Mouse (Mus musculus): ENCODE data around the gene Gng8. TPM values are rescaled to one million over a fixed set of nuclear protein-coding genes. Genes with fewer than 3 reads are reported as not detected.

The Gng8 gene
- 12.9 and 13.0 TPM in 2 replicates for polyA plus RNA-seq (2015; fragmentation: Nextera tagmentation; extraction: Ambion mirVana)

- Histone ChIP-seq H3K27ac (ENCODE audit: low read length) (peak within 1 kb of the TSS; percentile 96), H3K27me3 (ENCODE audit: control insufficient read depth, insufficient read depth, low read depth, low read length) (peaks cover 22% of the 10 kb centered on the region), H3K36me3 (ENCODE audit: control insufficient read depth, insufficient read depth, low read length) (no peaks in the 10 kb centered on the region), H3K4me1 (replicated peaks; ENCODE audit: control insufficient read depth, insufficient read depth, low read length) (peaks cover 33% of the 10 kb centered on the region), H3K9me3 (ENCODE audit: control insufficient read depth, low read length) (no peaks in the 10 kb centered on the region), H3K4me3 (ENCODE audit: low read length) (peak within 1 kb of the TSS; percentile 49), H3K4me2 (ENCODE audit: low read depth, low read length) (peak within 1 kb of the TSS; percentile 74), H3K9ac (ENCODE audit: low read length) (peak within 1 kb of the TSS; percentile 61)
- under 1% methylated on average over 30 of the region's 30 CpGs for WGBS
- ATAC-seq (ENCODE audit: low read depth) = peak; percentile 86
Observed at GRCm38 (mm10) chr7:16891641-16892351, at the start of gene Gng8. Gene Gng8 (plus strand): TSS chr7:16891786.

DNA sequence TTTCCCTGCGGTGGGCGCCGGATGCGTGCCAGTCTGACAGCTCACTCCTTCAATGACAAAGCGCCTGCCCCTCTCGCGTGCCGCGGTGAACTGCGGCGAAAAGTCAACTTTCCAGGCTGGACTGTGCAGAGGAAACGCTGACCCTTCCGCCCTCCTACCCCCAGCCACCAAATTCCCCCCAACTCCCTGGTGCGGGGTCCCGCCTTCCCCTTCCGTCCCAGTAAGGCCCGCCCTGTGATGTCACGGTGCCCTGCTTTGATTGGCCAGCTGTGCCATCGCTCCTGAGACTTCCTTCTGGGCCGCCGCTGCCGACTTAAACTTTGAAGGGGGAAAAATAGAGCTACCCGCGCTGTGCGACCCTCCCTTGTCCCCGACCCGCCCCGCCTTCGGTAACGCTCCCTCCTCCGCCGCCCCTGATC, 48.9 kb upstream of the Gng8 start, which contains the start of gene Prkd2:
TSS of gene Prkd2 (plus strand) at position 258 of the 419 bp plus-strand sequence.
- peak within 1 kb of the TSS; percentile 77 for H3K4me3 ChIP-seq (ENCODE audit: low read length)
- H3K4me2 ChIP-seq (ENCODE audit: low read depth, low read length) = peak within 1 kb of the TSS; percentile 100
- peaks cover 23% of the 10 kb centered on the region for H3K36me3 ChIP-seq (ENCODE audit: control insufficient read depth, insufficient read depth, low read length)
- under 1% methylated on average over 32 of the region's 32 CpGs for WGBS
- no peaks in the 10 kb centered on the region for H3K27me3 ChIP-seq (ENCODE audit: control insufficient read depth, insufficient read depth, low read depth, low read length)
- ATAC-seq (ENCODE audit: low read depth) = peak; percentile 91
- no peaks in the 10 kb centered on the region for H3K9me3 ChIP-seq (ENCODE audit: control insufficient read depth, low read length)
- peak within 1 kb of the TSS; percentile 94 for H3K9ac ChIP-seq (ENCODE audit: low read length)
- H3K27ac ChIP-seq (ENCODE audit: low read length) = peak within 1 kb of the TSS; percentile 94
- peaks cover 33% of the 10 kb centered on the region for H3K4me1 ChIP-seq (replicated peaks; ENCODE audit: control insufficient read depth, insufficient read depth, low read length)

DNA sequence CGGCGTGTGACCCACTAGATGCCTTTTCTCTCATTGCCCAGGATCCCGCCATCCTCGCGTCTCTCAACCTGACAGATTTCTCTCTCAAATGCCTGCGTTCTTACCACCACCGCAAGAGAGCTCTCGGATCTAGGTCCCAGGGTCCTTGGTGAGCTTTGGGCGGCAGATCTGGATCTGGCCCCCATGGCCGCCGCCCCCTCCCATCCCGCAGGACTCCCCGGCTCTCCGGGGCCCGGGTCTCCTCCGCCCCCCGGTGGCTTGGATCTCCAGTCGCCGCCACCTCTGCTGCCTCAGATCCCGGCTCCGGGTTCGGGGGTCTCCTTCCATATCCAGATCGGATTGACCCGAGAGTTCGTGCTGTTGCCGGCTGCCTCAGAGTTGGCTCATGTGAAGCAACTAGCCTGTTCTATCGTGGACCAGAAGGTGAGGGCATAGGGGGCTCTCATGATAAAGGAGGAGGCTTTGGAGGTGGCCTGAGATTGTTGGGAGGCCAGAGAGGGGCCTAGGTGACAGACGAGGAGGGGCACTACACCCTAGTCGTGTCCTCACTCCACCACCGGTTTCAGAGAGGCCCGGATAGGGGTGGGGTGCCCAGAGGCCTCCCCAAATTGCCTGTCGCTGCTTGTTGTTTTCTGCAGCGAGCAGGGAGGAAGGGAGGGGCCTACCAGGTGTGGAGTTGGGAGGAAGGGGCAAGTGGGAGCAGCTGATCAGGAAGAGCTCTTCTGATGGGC, 48.0 kb upstream of the Gng8 start:
- peak overlapping the region; percentile 94 for H3K27ac ChIP-seq (ENCODE audit: low read length)
- ATAC-seq (ENCODE audit: low read depth) = no peak
- 1% methylated on average over 33 of the region's 33 CpGs for WGBS
- H3K4me1 ChIP-seq (replicated peaks; ENCODE audit: control insufficient read depth, insufficient read depth, low read length) = peaks cover 33% of the 10 kb centered on the region
- peak overlapping the region; percentile 77 for H3K4me3 ChIP-seq (ENCODE audit: low read length)
- no peaks in the 10 kb centered on the region for H3K9me3 ChIP-seq (ENCODE audit: control insufficient read depth, low read length)
- no peaks in the 10 kb centered on the region for H3K27me3 ChIP-seq (ENCODE audit: control insufficient read depth, insufficient read depth, low read depth, low read length)
- H3K36me3 ChIP-seq (ENCODE audit: control insufficient read depth, insufficient read depth, low read length) = peaks cover 18% of the 10 kb centered on the region
- H3K9ac ChIP-seq (ENCODE audit: low read length) = peak overlapping the region; percentile 94
- peak overlapping the region; percentile 100 for H3K4me2 ChIP-seq (ENCODE audit: low read depth, low read length)

DNA sequence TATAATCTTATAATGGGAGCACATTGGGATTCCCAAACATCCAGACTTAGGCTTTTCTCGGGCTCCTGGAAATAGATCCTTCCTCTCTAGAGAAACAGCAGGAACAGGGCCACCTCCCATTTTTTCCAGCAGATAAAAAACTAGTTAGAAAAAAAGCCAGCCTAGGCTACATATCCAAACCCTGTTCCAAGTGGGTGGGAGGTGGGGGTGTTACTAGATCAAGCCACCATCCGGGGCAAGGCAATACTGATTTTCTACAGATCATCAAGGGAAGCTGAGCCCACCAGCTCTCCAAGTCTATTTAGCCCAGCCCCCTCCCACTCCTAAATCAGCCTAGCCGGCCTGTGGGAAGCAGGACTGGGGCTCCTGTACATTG, 46.9 kb upstream of the Gng8 start:
- H3K4me2 ChIP-seq (ENCODE audit: low read depth, low read length) = peak overlapping the region; percentile 100
- peak overlapping the region; percentile 94 for H3K27ac ChIP-seq (ENCODE audit: low read length)
- H3K4me1 ChIP-seq (replicated peaks; ENCODE audit: control insufficient read depth, insufficient read depth, low read length) = peaks cover 33% of the 10 kb centered on the region
- H3K27me3 ChIP-seq (ENCODE audit: control insufficient read depth, insufficient read depth, low read depth, low read length) = no peaks in the 10 kb centered on the region
- peak overlapping the region; percentile 94 for H3K9ac ChIP-seq (ENCODE audit: low read length)
- no peak for ATAC-seq (ENCODE audit: low read depth)
- no peaks in the 10 kb centered on the region for H3K9me3 ChIP-seq (ENCODE audit: control insufficient read depth, low read length)
- H3K36me3 ChIP-seq (ENCODE audit: control insufficient read depth, insufficient read depth, low read length) = peaks cover 20% of the 10 kb centered on the region
- H3K4me3 ChIP-seq (ENCODE audit: low read length) = peak overlapping the region; percentile 77
- 42% methylated on average over 3 of the region's 3 CpGs for WGBS

DNA sequence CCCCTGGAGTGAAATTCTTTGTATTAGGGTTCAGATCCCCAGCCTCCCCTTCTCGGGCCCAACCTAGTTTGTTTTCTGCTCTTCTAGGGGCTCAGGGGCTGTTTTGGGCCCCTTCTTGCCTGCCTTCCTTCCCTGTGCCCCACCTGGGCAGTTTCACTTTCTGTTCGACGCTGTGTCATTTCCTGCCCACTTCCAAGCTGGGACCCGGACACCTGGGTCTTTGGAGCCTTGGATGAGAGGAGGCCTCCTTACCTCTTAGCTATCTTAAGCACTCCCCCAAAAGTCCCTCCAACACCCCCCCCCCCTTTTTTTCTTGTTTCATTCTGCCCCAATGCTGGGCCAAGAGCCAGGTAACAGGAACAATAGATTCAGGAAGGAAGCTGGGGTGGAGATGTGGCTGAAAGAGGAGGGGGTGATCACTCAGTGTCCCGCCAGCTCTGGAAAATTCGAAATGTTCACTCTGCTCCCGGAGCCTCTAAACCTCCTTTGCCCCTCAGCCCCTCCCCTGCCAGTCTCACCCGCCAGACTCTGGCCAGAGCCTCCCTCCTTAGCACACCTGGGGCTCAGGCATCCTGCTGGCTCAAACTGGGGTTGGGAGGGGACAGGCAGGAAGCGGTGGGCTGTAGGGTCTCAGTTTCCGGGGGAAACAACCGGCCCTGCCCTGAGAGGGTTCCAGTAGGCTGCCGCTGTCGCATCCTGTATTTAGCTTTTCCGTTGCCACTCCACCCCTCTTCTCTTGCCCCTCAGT, 46.3 kb upstream of the Gng8 start:
- no peaks in the 10 kb centered on the region for H3K27me3 ChIP-seq (ENCODE audit: control insufficient read depth, insufficient read depth, low read depth, low read length)
- H3K4me1 ChIP-seq (replicated peaks; ENCODE audit: control insufficient read depth, insufficient read depth, low read length) = peaks cover 33% of the 10 kb centered on the region
- no peaks in the 10 kb centered on the region for H3K9me3 ChIP-seq (ENCODE audit: control insufficient read depth, low read length)
- H3K27ac ChIP-seq (ENCODE audit: low read length) = peak overlapping the region; percentile 94
- ATAC-seq (ENCODE audit: low read depth) = peak; percentile 37
- H3K9ac ChIP-seq (ENCODE audit: low read length) = peak overlapping the region; percentile 94
- WGBS = 21% methylated on average over 14 of the region's 14 CpGs
- H3K4me2 ChIP-seq (ENCODE audit: low read depth, low read length) = peak overlapping the region; percentile 100
- peaks cover 23% of the 10 kb centered on the region for H3K36me3 ChIP-seq (ENCODE audit: control insufficient read depth, insufficient read depth, low read length)
- peak overlapping the region; percentile 77 for H3K4me3 ChIP-seq (ENCODE audit: low read length)

DNA sequence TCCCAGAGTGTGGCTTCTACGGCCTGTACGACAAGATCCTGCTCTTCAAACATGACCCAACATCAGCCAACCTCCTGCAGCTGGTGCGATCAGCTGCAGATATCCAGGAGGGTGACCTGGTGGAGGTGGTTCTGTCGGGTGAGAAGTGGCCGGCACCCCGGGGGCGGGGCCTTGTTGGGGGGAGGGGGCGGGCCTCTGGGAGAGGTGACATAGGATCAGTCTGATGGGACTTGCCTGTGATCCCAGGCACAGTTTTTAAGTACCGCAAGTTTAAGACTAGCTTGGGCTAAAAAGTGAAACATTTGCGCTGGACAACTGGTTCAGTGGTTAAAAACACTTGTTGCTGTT, 45.8 kb upstream of the Gng8 start:
- H3K4me2 ChIP-seq (ENCODE audit: low read depth, low read length) = peak overlapping the region; percentile 100
- H3K36me3 ChIP-seq (ENCODE audit: control insufficient read depth, insufficient read depth, low read length) = peaks cover 28% of the 10 kb centered on the region
- peak overlapping the region; percentile 94 for H3K27ac ChIP-seq (ENCODE audit: low read length)
- peaks cover 33% of the 10 kb centered on the region for H3K4me1 ChIP-seq (replicated peaks; ENCODE audit: control insufficient read depth, insufficient read depth, low read length)
- WGBS = 30% methylated on average over 10 of the region's 10 CpGs
- no peak for ATAC-seq (ENCODE audit: low read depth)
- H3K9me3 ChIP-seq (ENCODE audit: control insufficient read depth, low read length) = no peaks in the 10 kb centered on the region
- peak overlapping the region; percentile 77 for H3K4me3 ChIP-seq (ENCODE audit: low read length)
- peak overlapping the region; percentile 94 for H3K9ac ChIP-seq (ENCODE audit: low read length)
- H3K27me3 ChIP-seq (ENCODE audit: control insufficient read depth, insufficient read depth, low read depth, low read length) = no peaks in the 10 kb centered on the region

DNA sequence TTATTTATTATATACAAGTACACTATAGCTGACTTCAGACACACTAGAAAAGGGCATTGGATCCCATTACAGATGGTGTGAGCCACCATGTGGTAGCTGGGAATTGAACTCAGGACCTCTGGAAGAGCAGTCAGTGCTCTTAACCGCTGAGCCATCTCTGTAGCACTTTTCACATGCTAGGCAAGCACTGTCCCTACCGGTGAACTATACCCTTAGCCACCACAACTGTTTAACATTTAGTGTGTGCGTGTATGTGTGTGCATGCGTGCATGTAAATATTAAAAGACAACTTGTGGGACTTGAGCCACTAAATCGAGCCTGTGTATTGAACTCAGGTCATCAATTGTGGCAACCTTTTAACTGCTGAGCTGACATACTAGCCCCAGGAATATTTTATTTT, 44.8 kb upstream of the Gng8 start:
- Histone ChIP-seq H3K36me3 (ENCODE audit: control insufficient read depth, insufficient read depth, low read length) (peaks cover 30% of the 10 kb centered on the region), H3K27me3 (ENCODE audit: control insufficient read depth, insufficient read depth, low read depth, low read length) (no peaks in the 10 kb centered on the region), H3K4me2 (ENCODE audit: low read depth, low read length) (no peak overlapping the region), H3K4me3 (ENCODE audit: low read length) (no peak overlapping the region), H3K9me3 (ENCODE audit: control insufficient read depth, low read length) (no peaks in the 10 kb centered on the region), H3K4me1 (replicated peaks; ENCODE audit: control insufficient read depth, insufficient read depth, low read length) (peaks cover 27% of the 10 kb centered on the region), H3K27ac (ENCODE audit: low read length) (no peak overlapping the region), H3K9ac (ENCODE audit: low read length) (no peak overlapping the region)
- 91% methylated on average over 5 of the region's 5 CpGs for WGBS
- no peak for ATAC-seq (ENCODE audit: low read depth)

DNA sequence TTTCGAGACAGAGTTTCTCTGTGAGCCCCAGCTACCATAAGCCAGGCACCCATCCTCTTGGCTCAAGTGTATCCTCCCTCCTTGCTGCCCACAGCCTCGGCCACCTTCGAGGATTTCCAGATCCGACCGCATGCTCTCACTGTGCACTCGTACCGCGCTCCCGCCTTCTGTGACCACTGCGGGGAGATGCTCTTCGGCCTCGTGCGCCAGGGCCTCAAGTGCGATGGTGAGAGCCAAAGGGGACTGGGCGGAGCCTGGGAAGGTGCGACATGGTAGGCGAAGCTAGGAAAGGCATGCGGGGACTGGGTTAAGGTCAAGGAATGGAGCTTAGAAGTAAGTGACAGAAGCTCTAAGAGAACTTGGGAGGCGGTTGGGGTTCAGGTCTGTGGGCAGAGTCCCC, 44.1 kb upstream of the Gng8 start:
- WGBS = 79% methylated on average over 19 of the region's 19 CpGs
- Histone ChIP-seq H3K9me3 (ENCODE audit: control insufficient read depth, low read length) (no peaks in the 10 kb centered on the region), H3K4me2 (ENCODE audit: low read depth, low read length) (no peak overlapping the region), H3K9ac (ENCODE audit: low read length) (no peak overlapping the region), H3K27ac (ENCODE audit: low read length) (no peak overlapping the region), H3K4me1 (replicated peaks; ENCODE audit: control insufficient read depth, insufficient read depth, low read length) (peaks cover 22% of the 10 kb centered on the region), H3K36me3 (ENCODE audit: control insufficient read depth, insufficient read depth, low read length) (peaks cover 33% of the 10 kb centered on the region), H3K27me3 (ENCODE audit: control insufficient read depth, insufficient read depth, low read depth, low read length) (no peaks in the 10 kb centered on the region), H3K4me3 (ENCODE audit: low read length) (no peak overlapping the region)
- no peak for ATAC-seq (ENCODE audit: low read depth)

DNA sequence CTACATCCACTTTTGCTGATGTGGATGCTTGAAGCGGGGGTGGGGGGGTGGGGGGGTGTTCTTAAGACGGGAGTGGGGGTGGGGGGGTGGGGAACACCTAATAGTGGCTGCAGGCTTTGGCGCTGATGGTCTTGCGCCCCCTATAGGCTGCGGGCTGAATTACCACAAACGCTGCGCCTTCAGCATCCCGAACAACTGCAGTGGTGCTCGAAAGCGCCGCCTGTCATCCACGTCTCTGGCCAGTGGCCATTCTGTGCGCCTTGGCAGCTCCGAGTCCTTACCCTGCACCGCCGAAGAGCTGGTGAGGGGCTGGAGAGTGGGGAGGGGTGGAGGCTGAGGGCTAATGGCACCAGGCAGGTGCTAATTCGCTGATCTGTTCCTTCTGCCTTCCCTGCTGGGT, 43.0 kb upstream of the Gng8 start:
- Histone ChIP-seq H3K36me3 (ENCODE audit: control insufficient read depth, insufficient read depth, low read length) (peaks cover 38% of the 10 kb centered on the region), H3K27ac (ENCODE audit: low read length) (no peak overlapping the region), H3K27me3 (ENCODE audit: control insufficient read depth, insufficient read depth, low read depth, low read length) (no peaks in the 10 kb centered on the region), H3K4me1 (replicated peaks; ENCODE audit: control insufficient read depth, insufficient read depth, low read length) (peaks cover 22% of the 10 kb centered on the region), H3K9ac (ENCODE audit: low read length) (no peak overlapping the region), H3K4me3 (ENCODE audit: low read length) (no peak overlapping the region), H3K9me3 (ENCODE audit: control insufficient read depth, low read length) (no peaks in the 10 kb centered on the region), H3K4me2 (ENCODE audit: low read depth, low read length) (no peak overlapping the region)
- ATAC-seq (ENCODE audit: low read depth) = no peak
- WGBS = 29% methylated on average over 16 of the region's 17 CpGs

Measured in lung, embryonic 16.5 days (tissue).